Mouse (Mus musculus): ENCODE data around the gene Junb. TPM values are rescaled to one million over a fixed set of nuclear protein-coding genes. Genes with fewer than 3 reads are reported as not detected.

Junb gene
- total and polyA plus RNA-seq, 2 experiments from 2014 or later: 10.3 to 39.6 TPM

DNA sequence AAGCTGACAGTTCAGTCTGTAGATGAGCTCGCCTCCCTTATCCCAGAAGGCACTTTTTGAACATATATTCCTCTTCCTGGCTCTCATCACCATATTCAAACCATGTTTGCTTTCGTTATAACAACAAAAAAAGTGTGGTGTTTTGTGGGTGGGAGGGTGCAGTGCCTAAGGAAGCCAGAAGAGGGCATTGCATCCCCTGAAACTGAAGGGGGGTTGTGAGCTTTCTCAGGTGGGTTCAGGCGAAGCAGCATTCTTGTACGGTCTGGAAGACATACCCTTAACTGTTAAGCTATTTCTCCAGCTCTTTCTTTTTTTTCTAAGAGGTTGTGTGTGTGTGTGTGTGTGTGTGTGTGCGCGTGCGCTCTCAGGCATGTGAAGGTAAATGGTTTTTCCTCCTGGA lies 3.1 kb downstream of the Junb start:
- peak; percentile 86 for TF ChIP-seq CTCF (IDR thresholded peaks at IDR 0.05; ENCODE audit: low read depth)
- TF ChIP-seq EP300 (IDR thresholded peaks at IDR 0.05; ENCODE audit: low read depth): 0 out of 2 replicates have a peak, but pooled peaks have one; percentile 18

DNA sequence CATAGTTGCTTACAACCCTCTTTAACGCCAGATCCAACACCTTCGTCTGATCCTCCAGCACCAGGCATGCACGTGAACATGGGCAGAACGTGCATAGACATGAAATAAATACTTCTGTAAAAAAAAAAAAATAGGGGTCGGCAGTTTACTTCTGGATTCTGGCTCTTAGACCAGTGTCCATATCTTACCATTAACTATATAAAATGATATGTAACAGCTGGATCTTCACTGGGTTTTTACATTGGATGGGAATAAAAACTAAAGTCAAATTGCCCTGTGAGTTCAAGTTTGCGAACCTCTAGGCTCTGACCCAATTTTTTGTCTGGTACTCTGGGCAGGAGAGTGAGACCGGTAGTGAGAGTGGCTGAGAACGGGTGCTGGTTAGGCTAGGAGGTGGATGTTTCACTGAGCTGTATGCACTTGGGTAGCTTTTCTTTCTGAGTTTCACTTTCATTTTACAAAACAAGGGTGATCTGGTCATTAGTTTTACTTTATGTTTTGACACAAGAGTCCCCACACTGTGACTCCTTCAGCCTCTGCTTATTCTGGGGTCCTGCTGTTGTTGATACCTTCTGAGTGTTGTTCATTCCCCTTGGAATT lies 3.9 kb downstream of the Junb start:
- Histone ChIP-seq H3K4me3 (ENCODE audit: low read depth, low read length) (no peak overlapping the region), H3K9ac (replicated peaks; ENCODE audit: low read depth, low read length) (no peak overlapping the region), H3K4me2 (ENCODE audit: low read depth, low read length) (no peak overlapping the region), H3K27me3 (ENCODE audit: control insufficient read depth, insufficient read depth, low read length) (no peaks in the 10 kb centered on the region), H3K36me3 (replicated peaks; ENCODE audit: control insufficient read depth, insufficient read depth, low read length) (peaks cover 30% of the 10 kb centered on the region), H3K9me3 (replicated peaks; ENCODE audit: control insufficient read depth, low read length) (no peaks in the 10 kb centered on the region), H3K27ac (ENCODE audit: low read depth) (no peak overlapping the region), H3K4me1 (ENCODE audit: control insufficient read depth, insufficient read depth) (peaks cover 22% of the 10 kb centered on the region)
- 77% methylated on average over 8 of the region's 8 CpGs for WGBS
- ATAC-seq (ENCODE audit: insufficient read depth, low read depth) (no peak), DNase-seq (ENCODE audit: low spot score) (no peak)
- no peak for TF ChIP-seq EP300 (IDR thresholded peaks at IDR 0.05; ENCODE audit: low read depth)

More for the DNA sequence above, 3.1 kb downstream of the Junb start:
- H3K9me3 ChIP-seq (replicated peaks; ENCODE audit: control insufficient read depth, low read length): no peaks in the 10 kb centered on the region
- 0 out of 2 replicates have a peak overlapping the region, but pooled peaks have one; percentile 92 for H3K27ac ChIP-seq (ENCODE audit: low read depth)
- no peaks in the 10 kb centered on the region for H3K27me3 ChIP-seq (ENCODE audit: control insufficient read depth, insufficient read depth, low read length)
- H3K36me3 ChIP-seq (replicated peaks; ENCODE audit: control insufficient read depth, insufficient read depth, low read length): peaks cover 30% of the 10 kb centered on the region
- DNase-seq (ENCODE audit: low spot score) (peak; percentile 72), ATAC-seq (ENCODE audit: insufficient read depth, low read depth) (no peak)
- H3K4me2 ChIP-seq (ENCODE audit: low read depth, low read length): peak overlapping the region; percentile 92; the same call in 1 of the 2 replicates
- no peak overlapping the region for H3K9ac ChIP-seq (replicated peaks; ENCODE audit: low read depth, low read length)
- WGBS: 40% methylated on average over 7 of the region's 7 CpGs
- no peak overlapping the region; the same call in 1 of the 2 replicates for H3K4me3 ChIP-seq (ENCODE audit: low read depth, low read length)
- H3K4me1 ChIP-seq (ENCODE audit: control insufficient read depth, insufficient read depth): peaks cover 24% of the 10 kb centered on the region

DNA sequence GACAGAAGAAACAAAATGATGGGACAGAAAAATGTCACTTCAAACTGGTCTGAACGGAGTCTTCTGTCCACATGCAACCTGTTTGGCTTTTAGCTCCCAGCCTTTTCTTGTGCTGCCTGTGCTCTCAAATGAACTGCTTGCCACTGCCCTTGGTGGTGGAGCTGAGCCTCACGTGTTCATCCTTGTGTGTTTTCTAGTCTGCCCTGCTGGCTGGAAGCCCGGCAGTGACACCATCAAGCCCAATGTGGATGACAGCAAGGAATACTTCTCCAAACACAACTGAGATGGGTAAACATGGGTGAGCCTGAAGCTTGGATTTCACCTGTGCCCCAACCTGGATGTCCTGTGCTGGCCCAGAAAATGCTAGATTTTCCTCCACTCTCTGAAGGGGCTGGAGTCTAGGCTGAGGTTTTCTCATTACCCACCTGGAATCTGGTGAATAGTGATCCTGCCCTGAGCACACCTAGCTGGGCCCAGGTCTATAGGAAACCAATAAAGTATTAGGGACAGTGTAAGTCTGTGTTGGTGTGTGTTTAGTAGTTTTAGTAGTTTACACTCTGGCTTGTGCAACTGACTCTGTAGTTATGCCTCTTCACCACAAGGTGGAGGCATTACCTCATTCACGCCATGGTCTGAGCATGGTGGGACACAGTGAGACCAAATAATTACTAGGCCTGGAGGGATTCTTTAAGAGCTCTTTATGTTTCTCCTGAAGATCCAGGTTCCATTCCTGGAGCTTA lies 4.5 kb downstream of the Junb start:
- Histone ChIP-seq H3K36me3 (replicated peaks; ENCODE audit: control insufficient read depth, insufficient read depth, low read length) (peaks cover 30% of the 10 kb centered on the region), H3K4me2 (ENCODE audit: low read depth, low read length) (no peak overlapping the region), H3K4me1 (ENCODE audit: control insufficient read depth, insufficient read depth) (peaks cover 16% of the 10 kb centered on the region), H3K9me3 (replicated peaks; ENCODE audit: control insufficient read depth, low read length) (no peaks in the 10 kb centered on the region), H3K27me3 (ENCODE audit: control insufficient read depth, insufficient read depth, low read length) (no peaks in the 10 kb centered on the region), H3K27ac (ENCODE audit: low read depth) (peak overlapping the region; percentile 43; the same call in 1 of the 2 replicates), H3K9ac (replicated peaks; ENCODE audit: low read depth, low read length) (no peak overlapping the region), H3K4me3 (ENCODE audit: low read depth, low read length) (no peak overlapping the region)
- 45% methylated on average over 4 of the region's 4 CpGs for WGBS
- TF ChIP-seq EP300 (IDR thresholded peaks at IDR 0.05; ENCODE audit: low read depth) (no peak), CTCF (IDR thresholded peaks at IDR 0.05; ENCODE audit: low read depth) (peak; percentile 95)
- ATAC-seq (ENCODE audit: insufficient read depth, low read depth) (peak; percentile 13; the same call in 1 of the 2 replicates), DNase-seq (ENCODE audit: low spot score) (peak; percentile 76)

DNA sequence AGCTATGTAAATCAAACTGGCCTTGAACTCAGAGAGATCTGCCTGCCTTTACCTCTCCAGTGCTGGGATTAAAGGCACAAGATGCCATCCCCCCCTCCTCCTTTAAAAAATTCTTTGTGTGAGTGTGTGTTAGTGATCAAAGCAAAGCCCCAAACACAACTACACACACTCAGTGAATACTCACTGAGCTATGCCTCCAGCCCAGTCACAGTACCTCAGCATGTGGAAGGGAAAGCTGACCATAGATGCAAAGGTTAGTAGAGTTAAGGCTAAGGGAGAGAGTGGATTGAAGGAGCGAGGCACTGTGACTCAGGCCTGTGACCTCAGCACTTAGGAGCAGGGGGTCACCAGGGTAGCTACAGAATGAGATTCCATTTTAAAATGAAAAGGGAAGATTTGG lies 5.4 kb downstream of the Junb start:
- H3K27me3 ChIP-seq (ENCODE audit: control insufficient read depth, insufficient read depth, low read length): no peaks in the 10 kb centered on the region
- H3K9ac ChIP-seq (replicated peaks; ENCODE audit: low read depth, low read length): no peak overlapping the region
- peaks cover 30% of the 10 kb centered on the region for H3K36me3 ChIP-seq (replicated peaks; ENCODE audit: control insufficient read depth, insufficient read depth, low read length)
- no peaks in the 10 kb centered on the region for H3K9me3 ChIP-seq (replicated peaks; ENCODE audit: control insufficient read depth, low read length)
- 88% methylated on average over 1 of the region's 1 CpGs for WGBS
- H3K4me2 ChIP-seq (ENCODE audit: low read depth, low read length): no peak overlapping the region
- peak overlapping the region; percentile 39; the same call in 1 of the 2 replicates for H3K27ac ChIP-seq (ENCODE audit: low read depth)
- no peak overlapping the region for H3K4me3 ChIP-seq (ENCODE audit: low read depth, low read length)
- ATAC-seq (ENCODE audit: insufficient read depth, low read depth) (no peak), DNase-seq (ENCODE audit: low spot score) (no peak)
- TF ChIP-seq CTCF (IDR thresholded peaks at IDR 0.05; ENCODE audit: low read depth) (no peak), EP300 (IDR thresholded peaks at IDR 0.05; ENCODE audit: low read depth) (no peak)
- peaks cover 19% of the 10 kb centered on the region for H3K4me1 ChIP-seq (ENCODE audit: control insufficient read depth, insufficient read depth)

DNA sequence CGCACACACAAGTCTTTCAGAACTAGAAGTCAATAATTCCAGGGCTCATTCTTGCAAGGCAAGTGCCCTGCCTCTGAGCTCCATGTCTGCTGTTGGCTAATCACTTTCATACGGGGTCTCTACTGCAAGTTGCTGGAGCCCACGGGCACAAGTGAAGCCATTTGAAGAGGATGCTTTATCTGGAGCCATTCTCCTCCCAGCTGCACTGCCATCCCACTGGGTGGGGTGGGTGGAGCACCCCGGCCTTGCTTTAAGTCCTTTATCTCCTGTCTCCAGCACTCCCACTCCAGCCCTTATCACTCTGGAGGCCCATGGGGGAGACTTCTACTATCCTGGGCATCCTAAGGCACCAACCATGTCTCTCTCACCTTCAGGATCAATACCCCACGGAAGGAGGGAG lies 7.6 kb downstream of the Junb start:
- DNase-seq (ENCODE audit: low spot score) (no peak), ATAC-seq (ENCODE audit: insufficient read depth, low read depth) (no peak)
- TF ChIP-seq CTCF (IDR thresholded peaks at IDR 0.05; ENCODE audit: low read depth): no peak
- TF ChIP-seq EP300 (IDR thresholded peaks at IDR 0.05; ENCODE audit: low read depth): no peak
- H3K9me3 ChIP-seq (replicated peaks; ENCODE audit: control insufficient read depth, low read length): no peaks in the 10 kb centered on the region
- no peaks in the 10 kb centered on the region for H3K27me3 ChIP-seq (ENCODE audit: control insufficient read depth, insufficient read depth, low read length)
- H3K9ac ChIP-seq (replicated peaks; ENCODE audit: low read depth, low read length): peak overlapping the region; percentile 84; the same call in 1 of the 2 replicates
- H3K4me1 ChIP-seq (ENCODE audit: control insufficient read depth, insufficient read depth): peaks cover 25% of the 10 kb centered on the region
- no peak overlapping the region for H3K4me3 ChIP-seq (ENCODE audit: low read depth, low read length)
- 43% methylated on average over 5 of the region's 5 CpGs for WGBS
- H3K4me2 ChIP-seq (ENCODE audit: low read depth, low read length): peak overlapping the region; percentile 77
- H3K27ac ChIP-seq (ENCODE audit: low read depth): no peak overlapping the region
- peaks cover 30% of the 10 kb centered on the region for H3K36me3 ChIP-seq (replicated peaks; ENCODE audit: control insufficient read depth, insufficient read depth, low read length)
